8 mouse cellular contexts compared by ENCODE assay signal in the genomic region with DNA sequence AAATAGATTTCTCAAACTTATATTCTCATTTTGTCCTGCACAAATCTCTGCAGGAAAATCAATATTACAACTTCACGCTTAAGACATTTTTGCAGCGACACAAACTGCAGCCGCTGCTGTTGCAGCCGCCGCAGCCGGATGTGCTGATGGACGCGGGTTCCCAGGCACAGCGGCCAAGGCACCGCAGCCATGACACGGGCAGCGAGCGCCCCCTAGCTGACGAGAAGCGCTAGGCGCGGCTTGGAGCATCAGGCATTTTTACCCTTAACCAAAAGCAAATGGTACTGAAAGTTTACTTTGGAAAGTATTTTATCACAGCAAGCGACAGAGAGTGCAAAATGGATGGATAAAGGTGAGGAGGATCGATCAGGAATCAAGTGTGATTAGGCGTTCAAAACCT. TPM values are rescaled to one million over a fixed set of nuclear protein-coding genes. Genes with fewer than 3 reads are reported as not detected.
DNase-seq lines count a peak whose midpoint lies in the region; ATAC-seq lines count a peak whose summit lies in the region.

No protein-coding gene starts in this region.

- peak; percentile 30 for ATAC-seq in activated CD4-positive, CD25-positive, alpha-beta regulatory T cell, adult 4 months
- ATAC-seq in intestine, embryonic 14.5 days (replicated peaks; ENCODE audit: low FRiP score, low TSS enrichment, low read depth): no peak

- 1% methylated on average over 20 of the region's 20 CpGs for WGBS in intestine, embryonic 14.5 days
- 3% methylated on average over 20 of the region's 20 CpGs for WGBS in midbrain, embryonic 10.5 days

- H3K27ac ChIP-seq in intestine, embryonic 14.5 days (ENCODE audit: low read depth): no peak overlapping the region
- H3K27ac ChIP-seq in midbrain, embryonic 10.5 days (replicated peaks): no peak overlapping the region

- H3K9me3 ChIP-seq in intestine, embryonic 14.5 days (ENCODE audit: control insufficient read depth, low read length): no peaks in the 10 kb centered on the region
- no peaks in the 10 kb centered on the region for H3K9me3 ChIP-seq in midbrain, embryonic 10.5 days (replicated peaks)

- no peak overlapping the region for H3K4me3 ChIP-seq in intestine, embryonic 14.5 days (ENCODE audit: low read depth, low read length)
- H3K4me3 ChIP-seq in midbrain, embryonic 10.5 days: peak overlapping the region; percentile 32; the same call in 1 of the 2 replicates

- DNase-seq in cerebellum, postnatal 25 days: peak; percentile 80 to 90
- peak; percentile 57 for DNase-seq in gastrocnemius, adult 18-20 months (ENCODE audit: low spot score)
- peak; percentile 95 for DNase-seq in intestine, embryonic 14.5 days (ENCODE audit: low spot score)
- DNase-seq in left cerebral cortex, postnatal 10 days (ENCODE audit: extremely low spot score in 1 of 2, low spot score in 2 of 2): peak; percentile 83 to 85
- DNase-seq in midbrain, embryonic 10.5 days (ENCODE audit: low spot score): peak; percentile 84
- DNase-seq in skeletal muscle tissue, adult 2 months (ENCODE audit: low read depth, low spot score): peak; percentile 27
- peak; percentile 68 to 81 for DNase-seq in urinary bladder, postnatal 4 days (ENCODE audit: low spot score in 2 of 2)

- H3K4me2 ChIP-seq in intestine, embryonic 14.5 days (ENCODE audit: low read length): peak overlapping the region; percentile 27; the same call in 1 of the 2 replicates

- H3K36me3 ChIP-seq in intestine, embryonic 14.5 days (ENCODE audit: control insufficient read depth, insufficient read depth, low read length): no peaks in the 10 kb centered on the region
- no peaks in the 10 kb centered on the region for H3K36me3 ChIP-seq in midbrain, embryonic 10.5 days

- intact Hi-C loops in left cerebral cortex, postnatal 10 days (cut with DNase I): loop anchor here (2.0 to 10.0 kb wide), 2 partner anchors 1520 to 1694 kb away; no protein-coding TSS in a partner anchor

- no peak overlapping the region for H3K9ac ChIP-seq in intestine, embryonic 14.5 days (ENCODE audit: low read length)

- H3K4me1 ChIP-seq in intestine, embryonic 14.5 days (replicated peaks; ENCODE audit: control insufficient read depth, insufficient read depth, low read length): peaks cover 16% of the 10 kb centered on the region
- peaks cover 48% of the 10 kb centered on the region for H3K4me1 ChIP-seq in midbrain, embryonic 10.5 days

- 0 out of 2 replicates have a peak, but pooled peaks cover 3% of the 10 kb centered on the region for H3K27me3 ChIP-seq in intestine, embryonic 14.5 days (replicated peaks; ENCODE audit: control insufficient read depth, insufficient read depth, low read length)
- H3K27me3 ChIP-seq in midbrain, embryonic 10.5 days (ENCODE audit: low read depth, poor library complexity, severe bottlenecking): peaks cover 81% of the 10 kb centered on the region

RNA-seq across cellular contexts. Expression of a gene that starts 4.7 kb away (rescaled TPM):
- polyA plus RNA-seq in activated CD4-positive, CD25-positive, alpha-beta regulatory T cell, adult 4 months (2017; shearing (Covaris generic)): 10 to 100 TPM; 36.1 to 38.4 TPM
- not detected for total RNA-seq in gastrocnemius, adult 18-20 months (2021)
- 8.3 and 8.8 TPM in 2 replicates for polyA plus RNA-seq in intestine, embryonic 14.5 days (2014; fragmentation: Nextera tagmentation; extraction: Ambion mirVana)
- total RNA-seq in left cerebral cortex, postnatal 10 days (2021): 10 to 100 TPM; 66.1 to 75.1 TPM
- polyA plus RNA-seq in midbrain, embryonic 10.5 days (2016; fragmentation: Nextera tagmentation; extraction: Ambion mirVana): 2.5 and 3.9 TPM in 2 replicates

Comparison
In these comparisons a context has a peak if more than half of its experiments do, and no peak if none do; other contexts are left out.
1. DNase-seq: peak in every context shown above with its lines; median percentile 95 in intestine, embryonic 14.5 days; 85 in cerebellum, postnatal 25 days; 84 in left cerebral cortex, postnatal 10 days; 84 in midbrain, embryonic 10.5 days; 74 in urinary bladder, postnatal 4 days; 57 in gastrocnemius, adult 18-20 months; 27 in skeletal muscle tissue, adult 2 months.